Comparison of ENCODE assay signal across 33 mouse cellular contexts in genomic region chr6:77556181-77556580, GRCm38 (mm10).
"Had no signal": no experiment of that assay in that cellular context is flagged by ENCODE, and none has a peak within 500 bp of the region (broad histone marks: within the 10 kb centered on the region; RNA-seq: fewer than 3 reads in every experiment).

No protein-coding gene starts in this region.

- H3K9me3 ChIP-seq: heart, embryonic 10.5 days; heart, embryonic 12.5 days; heart, embryonic 13.5 days; heart, embryonic 15.5 days; hindbrain, embryonic 10.5 days; hindbrain, embryonic 12.5 days; hindbrain, embryonic 13.5 days; hindbrain, embryonic 15.5 days; kidney, embryonic 15.5 days had no signal

- H3K27ac ChIP-seq: heart, embryonic 10.5 days; heart, embryonic 13.5 days; heart, embryonic 15.5 days; hindbrain, embryonic 10.5 days; hindbrain, embryonic 12.5 days; hindbrain, embryonic 13.5 days; hindbrain, embryonic 14.5 days; hindbrain, embryonic 15.5 days; hindbrain, postnatal 0 days; kidney, embryonic 15.5 days; kidney, postnatal 0 days; layer of hippocampus, adult 2 months; left cerebral cortex, adult 2 months had no signal

- H3K4me2 ChIP-seq: heart, embryonic 11.5 days; heart, embryonic 12.5 days; heart, embryonic 13.5 days; heart, embryonic 15.5 days; hindbrain, embryonic 12.5 days; hindbrain, embryonic 13.5 days; hindbrain, embryonic 14.5 days; hindbrain, embryonic 15.5 days; kidney, embryonic 15.5 days had no signal

- H3K9ac ChIP-seq: heart, embryonic 12.5 days; heart, embryonic 13.5 days; heart, embryonic 15.5 days; hindbrain, embryonic 12.5 days; hindbrain, embryonic 13.5 days; hindbrain, embryonic 14.5 days; hindbrain, embryonic 15.5 days; kidney, embryonic 15.5 days had no signal

- H3K4me1 ChIP-seq: heart, embryonic 10.5 days; heart, embryonic 12.5 days; heart, embryonic 13.5 days; heart, embryonic 15.5 days; hindbrain, embryonic 10.5 days; hindbrain, embryonic 12.5 days; hindbrain, embryonic 13.5 days; hindbrain, embryonic 15.5 days; kidney, embryonic 15.5 days had no signal

- ATAC-seq: hindbrain, embryonic 16.5 days; hindbrain, postnatal 0 days; inflammation-experienced regulatory T-cells, adult 6 months had no signal

- DNase-seq: heart, postnatal 10 days; heart, postnatal 14 days; heart, postnatal 36 days; heart, postnatal 4 days; kidney, adult 11 months; kidney, adult 18-20 months; kidney, adult 2 months; kidney, adult 8-10 months; kidney, adult 9 months; kidney, postnatal 10 days; kidney, postnatal 14 days; kidney, postnatal 25 days; kidney, postnatal 36 days; kidney, postnatal 4 days; layer of hippocampus, adult 9-11 months; layer of hippocampus, postnatal 36 days had no signal

- H3K27me3 ChIP-seq: heart, embryonic 12.5 days; heart, embryonic 13.5 days; heart, embryonic 15.5 days; hindbrain, embryonic 12.5 days; hindbrain, embryonic 13.5 days; hindbrain, embryonic 15.5 days; kidney, embryonic 15.5 days had no signal

- H3K36me3 ChIP-seq: heart, embryonic 10.5 days; heart, embryonic 12.5 days; heart, embryonic 13.5 days; heart, embryonic 15.5 days; hindbrain, embryonic 10.5 days; hindbrain, embryonic 12.5 days; hindbrain, embryonic 13.5 days; hindbrain, embryonic 15.5 days; kidney, embryonic 15.5 days had no signal

- H3K4me3 ChIP-seq: heart, embryonic 10.5 days; heart, embryonic 12.5 days; heart, embryonic 13.5 days; heart, embryonic 15.5 days; hindbrain, embryonic 10.5 days; hindbrain, embryonic 12.5 days; hindbrain, embryonic 13.5 days; hindbrain, embryonic 15.5 days; kidney, embryonic 15.5 days; layer of hippocampus, adult 2 months; left cerebral cortex, adult 2 months had no signal
